Mouse (Mus musculus): ENCODE results near the gene Atp6v0e2. TPM values are rescaled to one million over a fixed set of nuclear protein-coding genes. Genes with fewer than 3 reads are reported as not detected.

The Atp6v0e2 gene
- total RNA-seq, 2 experiments from 2014 or later, result not detected

DNA sequence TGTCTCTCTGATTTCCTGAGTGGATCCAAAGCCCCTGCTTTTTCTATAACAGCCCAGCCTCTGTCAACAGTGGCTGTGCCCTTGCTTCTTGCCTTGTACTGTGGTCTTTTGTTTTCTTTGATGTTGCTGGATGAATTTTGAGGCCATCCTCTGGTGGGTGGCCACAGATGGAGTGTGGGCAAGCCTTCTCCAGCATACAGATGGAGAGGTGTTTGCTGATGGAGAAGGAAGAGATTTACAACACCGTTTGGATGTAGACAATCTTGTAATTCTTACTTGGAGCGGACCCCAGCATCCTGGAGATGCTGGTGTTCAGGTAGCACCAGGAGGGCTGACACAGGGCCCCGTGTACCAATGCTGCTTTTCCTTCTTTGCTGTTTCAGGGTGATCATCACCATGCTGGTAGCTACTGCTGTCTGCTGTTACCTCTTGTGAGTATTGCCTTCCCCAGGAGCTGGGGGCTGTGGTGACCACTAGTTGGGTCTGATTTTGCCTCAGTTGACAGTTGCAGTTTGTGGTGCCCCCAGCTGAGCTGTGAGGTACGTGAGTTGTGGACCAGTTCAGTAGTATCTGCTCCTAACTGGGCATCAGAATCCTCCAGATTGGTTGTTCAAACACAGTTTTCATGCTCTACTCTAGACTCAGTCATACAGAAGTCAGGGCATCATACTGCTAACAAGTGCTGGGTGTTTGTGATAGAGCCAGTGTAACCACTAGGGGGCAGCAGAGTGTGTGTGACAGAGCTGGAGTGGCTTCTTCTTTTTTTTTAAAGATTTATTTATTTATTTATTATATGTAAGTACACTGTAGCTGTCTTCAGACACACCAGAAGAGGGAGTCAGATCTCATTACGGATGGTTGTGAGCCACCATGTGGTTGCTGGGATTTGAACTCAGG, 1.7 kb downstream of the Atp6v0e2 start:
- peak; percentile 81 for ATAC-seq (replicated peaks; ENCODE audit: poor library complexity)

DNA sequence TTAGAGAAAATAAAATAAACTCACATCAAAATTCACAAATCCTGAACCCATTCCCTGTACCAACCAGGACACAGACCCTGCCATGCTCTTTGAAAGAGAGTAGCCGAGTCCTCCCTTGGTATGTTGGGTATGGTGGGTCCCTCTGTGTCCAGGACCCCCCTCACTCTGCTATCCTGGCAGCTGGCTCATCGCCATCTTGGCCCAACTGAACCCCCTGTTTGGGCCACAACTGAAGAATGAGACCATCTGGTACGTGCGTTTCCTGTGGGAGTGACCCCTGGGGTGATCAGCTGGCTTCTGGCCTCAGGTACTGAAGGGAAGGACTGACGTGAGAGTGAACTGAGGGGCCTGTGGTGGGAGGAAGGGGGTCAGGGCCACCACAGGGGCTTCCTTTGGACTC, 2.4 kb downstream of the Atp6v0e2 start:
- ATAC-seq (replicated peaks; ENCODE audit: poor library complexity), result no peak

DNA sequence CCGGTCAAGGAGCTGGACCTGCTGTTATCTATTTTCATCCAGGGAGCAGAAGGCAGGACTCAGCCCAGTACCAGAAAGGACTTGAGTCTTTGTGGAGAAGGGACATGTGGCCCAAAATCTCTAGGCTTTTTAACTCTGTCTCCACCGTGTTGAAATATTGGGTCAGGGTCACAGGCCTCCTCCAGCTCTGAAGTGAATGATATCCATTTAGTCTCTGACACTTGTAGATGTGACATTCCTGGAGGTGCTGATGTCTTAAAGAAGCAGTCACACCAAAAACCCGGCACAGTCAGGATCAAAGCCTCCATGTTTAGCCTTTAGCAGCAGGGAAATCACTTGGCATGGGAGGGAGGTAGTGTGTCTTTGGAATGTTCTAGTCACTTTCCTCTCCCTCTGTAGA, 3.3 kb downstream of the Atp6v0e2 start:
- no peak for ATAC-seq (replicated peaks; ENCODE audit: poor library complexity)

DNA sequence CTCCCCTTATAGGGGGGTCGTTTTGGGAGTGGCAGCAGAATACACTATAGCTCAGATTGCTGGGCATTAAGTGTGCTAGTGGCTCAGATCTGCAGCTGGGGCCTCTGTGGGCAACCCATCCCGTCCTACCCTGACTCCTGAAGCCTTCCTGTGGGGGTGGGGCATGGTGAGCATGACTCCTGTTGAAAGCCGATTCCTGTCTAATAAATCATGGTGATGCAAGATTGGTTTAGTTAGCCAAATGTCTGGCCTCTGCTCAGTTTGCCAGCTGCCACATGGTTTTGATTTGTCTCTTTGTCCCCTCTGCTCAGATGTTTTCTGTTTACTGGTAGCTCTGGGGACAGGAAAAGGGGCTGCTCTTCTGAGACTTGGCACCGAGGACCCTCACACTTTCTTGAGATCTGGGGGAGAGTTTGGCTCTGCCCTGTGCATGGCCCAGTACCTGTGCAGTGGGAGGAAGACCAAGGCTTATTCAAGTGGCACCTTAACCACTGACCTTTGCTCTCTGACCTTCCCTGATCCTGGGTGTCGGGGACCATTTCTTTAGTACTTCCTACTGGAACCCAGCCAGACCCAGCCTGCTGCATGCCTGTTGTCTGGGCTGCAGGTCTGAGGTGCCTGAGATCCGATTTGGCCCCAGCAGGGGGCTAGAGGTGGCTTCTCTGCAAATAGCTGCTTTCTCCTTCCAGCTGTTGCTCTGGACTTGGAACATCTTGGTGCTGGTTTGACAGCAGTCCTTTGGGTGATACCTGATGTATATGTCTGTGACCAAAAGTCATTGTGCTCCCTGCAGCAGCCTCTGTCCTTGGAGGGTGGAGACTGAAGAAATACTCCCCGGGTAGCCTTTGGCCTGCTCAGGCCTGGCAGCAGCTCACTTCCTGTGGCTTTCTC, 4.4 kb downstream of the Atp6v0e2 start:
- ATAC-seq (replicated peaks; ENCODE audit: poor library complexity), result 0 out of 2 replicates have a peak, but pooled peaks have one; percentile 24

GRCm38 (mm10) chr6:48542631-48543030, 5.2 kb downstream of the Atp6v0e2 start:
- no peak for ATAC-seq (replicated peaks; ENCODE audit: poor library complexity)

DNA sequence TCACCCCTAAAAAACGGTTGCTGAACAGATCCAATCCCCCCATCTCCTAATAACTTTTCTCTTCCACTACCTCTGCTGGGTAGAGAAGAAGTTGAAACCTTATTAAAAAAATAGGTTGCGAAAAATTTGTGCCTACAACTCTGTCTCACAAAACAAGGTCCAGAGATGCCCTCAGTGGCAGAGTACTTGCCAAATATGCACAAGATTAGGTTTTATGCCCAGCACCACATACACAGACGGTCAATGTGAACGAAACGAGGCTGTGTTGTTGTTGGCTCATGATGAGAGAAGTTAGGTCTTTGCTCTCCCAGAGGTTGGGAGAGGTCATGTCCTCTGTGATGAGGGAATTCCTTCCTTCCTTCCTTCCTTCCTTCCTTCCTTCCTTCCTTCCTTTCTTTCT, 7.8 kb downstream of the Atp6v0e2 start:
- no peak for ATAC-seq (replicated peaks; ENCODE audit: poor library complexity)

DNA sequence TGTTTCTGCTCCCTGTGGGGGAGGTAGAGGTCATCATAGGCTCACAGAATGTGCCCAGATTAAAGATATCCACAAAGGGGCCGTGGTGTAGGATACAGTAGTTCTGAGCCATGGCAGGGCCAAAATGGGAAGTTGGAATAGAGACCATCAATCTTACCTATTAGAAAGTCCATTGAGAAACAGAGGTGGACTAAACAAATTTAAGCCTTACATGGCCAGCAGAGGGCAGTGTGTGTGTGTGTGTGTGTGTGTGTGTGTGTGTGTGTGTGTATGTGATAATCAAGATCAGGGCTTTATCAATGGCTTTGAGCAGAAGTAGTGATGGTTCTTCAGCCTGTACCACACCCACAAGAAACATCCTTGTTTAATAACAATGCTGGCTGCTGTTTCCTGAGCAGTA, 8.9 kb downstream of the Atp6v0e2 start:
- ATAC-seq (replicated peaks; ENCODE audit: poor library complexity), result peak; percentile 63; the same call in 1 of the 2 replicates

GRCm38 (mm10) chr6:48546858-48547257, 9.4 kb downstream of the Atp6v0e2 start:
- no peak for ATAC-seq (replicated peaks; ENCODE audit: poor library complexity)

GRCm38 (mm10) chr6:48548314-48548713, 10.9 kb downstream of the Atp6v0e2 start:
- ATAC-seq (replicated peaks; ENCODE audit: poor library complexity), result no peak

- peak; percentile 56 for ATAC-seq (replicated peaks; ENCODE audit: poor library complexity)
Measured at GRCm38 (mm10) chr6:48552918-48553317, 15.5 kb downstream of the Atp6v0e2 start.

GRCm38 (mm10) chr6:48553819-48554218, 16.4 kb downstream of the Atp6v0e2 start:
- no peak for ATAC-seq (replicated peaks; ENCODE audit: poor library complexity)

DNA sequence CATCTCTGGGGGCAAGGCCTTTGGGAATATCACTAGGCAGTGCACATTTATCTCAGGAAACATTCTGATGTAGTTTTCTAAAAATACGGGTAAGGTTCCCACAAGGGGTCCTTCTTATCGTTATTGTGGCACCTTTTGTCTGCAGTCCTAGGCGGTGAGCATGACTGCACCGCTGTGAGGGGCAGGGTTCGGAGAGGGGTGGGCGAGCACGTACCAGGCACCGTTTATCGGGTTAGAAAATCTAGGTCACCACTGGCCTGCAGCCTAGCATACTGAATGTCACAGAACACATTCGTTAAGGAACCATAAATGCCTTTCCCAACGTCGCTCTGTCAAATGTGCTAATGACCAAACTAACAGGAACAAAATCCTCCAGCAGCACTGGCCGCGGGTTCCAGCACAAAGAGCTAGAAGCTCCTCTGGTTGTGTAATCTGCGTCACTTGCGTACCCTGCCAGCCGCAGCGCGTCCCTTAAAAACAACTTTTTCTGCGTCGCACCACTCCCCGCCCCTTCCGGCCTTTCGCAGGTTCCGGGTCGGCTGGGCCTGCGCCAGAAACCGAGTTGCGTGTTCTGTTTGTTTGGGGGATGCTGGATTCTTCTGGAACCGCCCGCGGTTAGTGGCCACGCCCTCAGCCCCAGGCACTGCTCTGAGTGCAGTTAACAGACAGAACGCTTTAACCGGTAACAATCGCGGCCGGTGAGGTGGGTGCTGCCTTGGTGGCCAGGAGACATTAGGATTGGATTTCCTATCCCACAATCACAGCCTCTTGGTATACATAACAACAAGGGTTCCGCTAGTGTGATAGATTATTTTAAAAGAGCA, 17.1 kb downstream of the Atp6v0e2 start, which contains the start of gene Lrrc61:
Gene Lrrc61 (plus strand): TSS at position 517 of the 824 bp plus-strand sequence.
- ATAC-seq (replicated peaks; ENCODE audit: poor library complexity), result peak; percentile 91

GRCm38 (mm10) chr6:48555104-48555890, 17.9 kb downstream of the Atp6v0e2 start:
- peak; percentile 38 for ATAC-seq (replicated peaks; ENCODE audit: poor library complexity)

GRCm38 (mm10) chr6:48555956-48556355, 18.5 kb downstream of the Atp6v0e2 start:
- ATAC-seq (replicated peaks; ENCODE audit: poor library complexity), result no peak

DNA sequence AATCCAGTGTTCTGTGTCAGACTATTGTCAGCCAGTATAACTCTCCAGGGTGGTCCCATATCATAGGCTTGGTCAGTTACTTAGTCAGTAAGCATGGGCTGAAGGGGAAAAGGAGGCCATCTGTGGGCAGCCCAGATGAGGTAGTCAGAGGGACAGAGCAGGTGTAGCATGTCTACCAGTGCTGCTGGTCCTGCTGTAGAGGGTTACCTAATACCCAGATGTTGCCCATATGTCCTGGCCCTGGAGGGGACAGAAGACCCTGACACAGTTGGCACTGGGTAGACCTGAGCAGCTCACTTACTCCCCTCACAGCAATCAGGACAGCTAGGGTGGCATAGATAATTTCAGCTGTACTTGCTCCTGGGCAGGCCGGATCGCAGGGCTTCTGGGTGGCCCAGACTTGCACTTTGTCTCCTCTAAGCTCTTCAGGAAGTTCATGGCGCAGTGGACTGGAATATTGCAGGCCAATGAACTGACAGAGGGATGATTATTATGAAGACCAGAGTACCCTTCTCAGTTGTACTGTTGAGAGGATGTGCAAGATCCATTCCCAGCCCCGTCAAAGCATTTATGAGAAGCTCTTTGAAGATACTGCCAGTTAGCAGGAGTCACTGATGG, 28.4 kb downstream of the Atp6v0e2 start:
- no peak for ATAC-seq (replicated peaks; ENCODE audit: poor library complexity)

DNA sequence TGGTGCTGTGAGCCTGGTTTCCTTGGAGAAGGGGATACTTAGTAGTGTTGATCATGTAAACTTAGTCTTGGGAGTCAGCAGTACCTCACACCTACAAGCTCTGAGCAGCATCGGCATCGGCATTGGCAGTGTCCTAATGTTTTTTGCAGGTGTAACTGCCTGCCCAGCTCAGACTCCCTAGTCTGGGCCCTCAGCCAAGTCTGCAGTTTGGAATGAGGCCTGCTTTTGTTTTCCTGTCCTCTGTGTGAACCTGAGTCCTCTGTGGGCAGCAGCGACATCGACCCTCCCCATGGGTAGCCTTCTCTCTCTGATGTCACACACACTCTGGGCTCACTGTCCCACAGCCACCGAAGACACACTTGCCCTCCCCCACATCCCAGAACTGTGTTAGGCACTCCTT, 28.9 kb downstream of the Atp6v0e2 start:
- ATAC-seq (replicated peaks; ENCODE audit: poor library complexity), result no peak

DNA sequence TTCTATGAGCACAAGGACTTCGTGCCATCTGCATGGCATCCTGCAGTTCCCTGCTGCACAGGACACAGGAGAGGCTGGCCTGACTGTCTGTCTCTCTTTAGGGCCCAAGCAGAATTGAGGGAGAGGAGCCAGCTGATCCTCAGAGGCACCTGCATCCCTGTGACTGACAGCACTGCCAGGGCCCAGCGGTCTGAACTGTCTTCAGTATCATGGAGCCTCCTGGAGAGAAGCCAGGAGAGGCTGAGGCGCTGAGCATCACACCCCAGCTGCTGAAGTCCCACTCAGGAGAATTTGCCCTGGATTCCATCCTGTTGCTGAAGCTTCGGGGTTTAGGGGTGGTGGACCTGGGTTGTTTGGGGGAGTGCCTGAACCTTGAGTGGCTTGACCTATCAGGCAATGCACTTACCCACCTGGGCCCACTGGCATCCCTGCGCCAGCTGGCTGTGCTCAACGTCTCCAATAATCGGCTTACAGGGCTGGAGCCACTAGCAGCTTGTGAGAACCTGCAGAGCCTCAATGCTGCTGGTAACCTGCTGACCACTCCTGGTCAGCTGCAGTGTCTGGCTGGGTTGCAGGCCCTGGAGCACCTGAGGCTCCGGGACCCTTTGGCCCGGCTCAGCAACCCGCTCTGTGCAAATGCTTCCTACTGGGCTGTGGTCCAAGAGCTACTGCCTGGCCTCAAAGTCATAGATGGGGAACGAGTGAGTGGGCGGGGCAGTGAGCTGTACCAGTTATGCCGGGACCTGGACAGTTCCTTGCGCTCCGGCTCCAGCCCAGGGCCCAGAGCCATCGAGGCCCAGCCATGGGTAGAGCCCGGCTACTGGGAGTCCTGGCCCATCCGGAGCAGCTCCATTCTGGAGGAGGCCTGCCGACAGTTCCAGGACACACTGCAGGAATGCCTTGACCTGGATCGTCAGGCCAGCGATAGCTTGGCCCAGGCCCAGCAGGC, 30.9 kb downstream of the Atp6v0e2 start:
- ATAC-seq (replicated peaks; ENCODE audit: poor library complexity), result peak; percentile 84

- ATAC-seq (replicated peaks; ENCODE audit: poor library complexity), result no peak
Measured at GRCm38 (mm10) chr6:48569065-48569807, 31.8 kb downstream of the Atp6v0e2 start.
